Comparison of ENCODE assay signal across 8 mouse cellular contexts in genomic region chr12:100187013-100187755, GRCm38 (mm10). TPM values are rescaled to one million over a fixed set of nuclear protein-coding genes. Genes with fewer than 3 reads are reported as not detected.
DNase-seq lines count a peak whose midpoint lies in the region; ATAC-seq and TF ChIP-seq lines count a peak whose summit lies in the region.

No protein-coding gene starts in this region.

- in situ Hi-C loops in ES-E14 (cut with MboI; ENCODE audit: low sequenced_read_pairs in 2 of 2, unreplicated experiment in 2 of 2) = no loop called here

- peak overlapping the region; percentile 81 to 93 for H3K4me3 ChIP-seq in ES-E14 (ENCODE audit: insufficient read depth in 1 of 2, low read depth in 1 of 2, low read length in 2 of 2, poor library complexity in 1 of 2, severe bottlenecking in 1 of 2)
- peak overlapping the region; percentile 59 for H3K4me3 ChIP-seq in forebrain, embryonic 15.5 days
- H3K4me3 ChIP-seq in layer of hippocampus, adult 2 months = peak overlapping the region; percentile 70
- peak overlapping the region; percentile 63 for H3K4me3 ChIP-seq in lung, embryonic 14.5 days (ENCODE audit: low read depth, low read length)
- H3K4me3 ChIP-seq in olfactory bulb, adult 2 months (ENCODE audit: insufficient read depth, low read depth, low read length) = peak overlapping the region; percentile 84
- H3K4me3 ChIP-seq in thymus, adult 2 months (ENCODE audit: control insufficient read depth, insufficient read depth, low read length) = peak overlapping the region; percentile 88

- 0 out of 2 replicates have a peak, but pooled peaks have one; percentile 54 for TF ChIP-seq POLR2A in olfactory bulb, adult 2 months (IDR thresholded peaks at IDR 0.05; ENCODE audit: insufficient read depth, low read depth, low read length)
- peak; percentile 78 for TF ChIP-seq POLR2A in thymus, adult 2 months (IDR thresholded peaks at IDR 0.05; ENCODE audit: control insufficient read depth, extremely low read depth, insufficient read depth, low read length, poor library complexity)

- peak; percentile 95 for DNase-seq in ES-E14 (ENCODE audit: low read depth, low spot score)
- peak; percentile 100 for DNase-seq in cerebellum, adult 11-12 months
- DNase-seq in heart, postnatal 25 days (ENCODE audit: low spot score) = peak; percentile 99
- DNase-seq in layer of hippocampus, adult 2 months (ENCODE audit: low spot score in 2 of 2) = peak; percentile 100
- peak; percentile 99 for DNase-seq in lung, embryonic 14.5 days
- DNase-seq in thymus, adult 2 months = peak; percentile 97

- no peak; the same call in 1 of the 2 replicates for TF ChIP-seq CTCF in layer of hippocampus, adult 2 months (conservative IDR thresholded peaks at IDR 0.05)
- no peak for TF ChIP-seq CTCF in lung, embryonic 14.5 days (IDR thresholded peaks at IDR 0.05; ENCODE audit: low read depth)
- TF ChIP-seq CTCF in olfactory bulb, adult 2 months (IDR thresholded peaks at IDR 0.05; ENCODE audit: insufficient read depth, low read depth, low read length) = no peak
- TF ChIP-seq CTCF in thymus, adult 2 months (IDR thresholded peaks at IDR 0.05; ENCODE audit: borderline replicate concordance, control insufficient read depth, extremely low read depth, insufficient read depth, low read length, poor library complexity) = peak; percentile 53; the same call in 1 of the 2 replicates

- H3K36me3 ChIP-seq in ES-E14 (ENCODE audit: control insufficient read depth, insufficient read depth, low read length, poor library complexity, severe bottlenecking) = no peaks in the 10 kb centered on the region
- no peaks in the 10 kb centered on the region for H3K36me3 ChIP-seq in forebrain, embryonic 15.5 days
- no peaks in the 10 kb centered on the region for H3K36me3 ChIP-seq in lung, embryonic 14.5 days (ENCODE audit: insufficient read depth)
- H3K36me3 ChIP-seq in thymus, adult 2 months (ENCODE audit: control insufficient read depth, insufficient read depth, low read length) = no peaks in the 10 kb centered on the region

- ATAC-seq in forebrain, embryonic 15.5 days (replicated peaks) = peak; percentile 99
- ATAC-seq in lung, embryonic 14.5 days (ENCODE audit: insufficient read depth) = peak; percentile 100

- peak overlapping the region; percentile 93 for H3K9ac ChIP-seq in ES-E14 (ENCODE audit: insufficient read depth, low read depth, low read length, poor library complexity, severe bottlenecking)
- peak overlapping the region; percentile 87 for H3K9ac ChIP-seq in forebrain, embryonic 15.5 days (replicated peaks)
- peak overlapping the region; percentile 86 for H3K9ac ChIP-seq in lung, embryonic 14.5 days

- peaks cover 0 to 5% of the 10 kb centered on the region in 2 experiments; a peak in 1 of 4 replicates for H3K4me1 ChIP-seq in ES-E14 (ENCODE audit: control insufficient read depth in 2 of 2, insufficient read depth in 2 of 2, low read length in 2 of 2, poor library complexity in 1 of 2)
- peaks cover 17% of the 10 kb centered on the region for H3K4me1 ChIP-seq in forebrain, embryonic 15.5 days
- H3K4me1 ChIP-seq in lung, embryonic 14.5 days (ENCODE audit: insufficient read depth) = peaks cover 8% of the 10 kb centered on the region; the same call in 1 of the 2 replicates
- no peaks in the 10 kb centered on the region; the same call in 1 of the 2 replicates for H3K4me1 ChIP-seq in olfactory bulb, adult 2 months (ENCODE audit: control insufficient read depth, insufficient read depth, low read length)
- peaks cover 2% of the 10 kb centered on the region; the same call in 1 of the 2 replicates for H3K4me1 ChIP-seq in thymus, adult 2 months (replicated peaks; ENCODE audit: control insufficient read depth, insufficient read depth, low read length)

- WGBS in forebrain, embryonic 15.5 days = under 1% methylated on average over 52 of the region's 52 CpGs
- WGBS in lung, embryonic 14.5 days = under 1% methylated on average over 52 of the region's 52 CpGs
- under 1% methylated on average over 52 of the region's 52 CpGs for WGBS in olfactory bulb, adult 2 months
- WGBS in thymus, adult 2 months = under 1% methylated on average over 52 of the region's 52 CpGs

- H3K9me3 ChIP-seq in ES-E14 (ENCODE audit: control insufficient read depth, insufficient read depth, low read depth, low read length) = no peaks in the 10 kb centered on the region
- no peaks in the 10 kb centered on the region for H3K9me3 ChIP-seq in forebrain, embryonic 15.5 days
- H3K9me3 ChIP-seq in lung, embryonic 14.5 days (ENCODE audit: low read depth, low read length) = no peaks in the 10 kb centered on the region

- H3K27me3 ChIP-seq in forebrain, embryonic 15.5 days = no peaks in the 10 kb centered on the region
- H3K27me3 ChIP-seq in lung, embryonic 14.5 days (ENCODE audit: insufficient read depth, low read length) = no peaks in the 10 kb centered on the region
- H3K27me3 ChIP-seq in thymus, adult 2 months (ENCODE audit: control insufficient read depth, insufficient read depth, low read length) = no peaks in the 10 kb centered on the region

- intact Hi-C loops in heart, postnatal 25 days (cut with DNase I) = loop anchor here (2.0 to 5.0 kb wide), 2 partner anchors 28 to 335 kb away; partner anchors contain the start of genes Nrde2 and Ttc7b

- peak overlapping the region; percentile 86 for H3K27ac ChIP-seq in ES-E14 (ENCODE audit: insufficient read depth, low read depth, low read length, poor library complexity, severe bottlenecking)
- H3K27ac ChIP-seq in forebrain, embryonic 15.5 days (replicated peaks) = peak overlapping the region; percentile 99
- H3K27ac ChIP-seq in layer of hippocampus, adult 2 months = peak overlapping the region; percentile 100
- H3K27ac ChIP-seq in lung, embryonic 14.5 days (ENCODE audit: low read depth) = peak overlapping the region; percentile 99
- peak overlapping the region; percentile 99 for H3K27ac ChIP-seq in olfactory bulb, adult 2 months (ENCODE audit: insufficient read depth, low read depth, low read length)
- H3K27ac ChIP-seq in thymus, adult 2 months (ENCODE audit: control insufficient read depth, insufficient read depth, low read length) = peak overlapping the region; percentile 78

- peak overlapping the region; percentile 75 for H3K4me2 ChIP-seq in forebrain, embryonic 15.5 days (replicated peaks)
- H3K4me2 ChIP-seq in lung, embryonic 14.5 days = peak overlapping the region; percentile 90

TF ChIP-seq in ES-E14, 5 proteins besides CTCF, POLR2A, EP300 and RAD21:
- no peak; the same call in 1 of the 2 replicates for TF ChIP-seq ZNF384 (IDR thresholded peaks at IDR 0.05; ENCODE audit: low read depth, low read length)
- 0 out of 2 replicates have a peak, but pooled peaks have one; percentile 43 for TF ChIP-seq CHD2 (IDR thresholded peaks at IDR 0.05; ENCODE audit: low read depth, low read length)
- TF ChIP-seq HCFC1 (IDR thresholded peaks at IDR 0.05; ENCODE audit: borderline replicate concordance, insufficient read depth, low read length) = peak; percentile 68; the same call in 1 of the 2 replicates
- 0 out of 2 replicates have a peak, but pooled peaks have one; percentile 28 for TF ChIP-seq MAFK (IDR thresholded peaks at IDR 0.05; ENCODE audit: insufficient read depth, low read depth, low read length)
- no peak for TF ChIP-seq ZC3H11A (IDR thresholded peaks at IDR 0.05; ENCODE audit: borderline replicate concordance, low read depth, low read length)

RNA-seq across cellular contexts. Expression of gene Calm1, which starts 12.1 kb away (rescaled TPM):
- total RNA-seq in ES-E14 (2012; rRNA removed) = 416 and 537 TPM in 2 replicates
- polyA plus RNA-seq in forebrain, embryonic 15.5 days (2015; fragmentation: Nextera tagmentation; extraction: Ambion mirVana) = 2,112 and 2,174 TPM in 2 replicates
- 100 to 1,000 TPM; 264 to 282 TPM for total RNA-seq in heart, postnatal 25 days (2021)
- 1,000 to 10,000 TPM; 2,009 to 2,049 TPM for total RNA-seq in layer of hippocampus, adult 2 months (2021)
- 1,610 and 1,758 TPM in 2 replicates for polyA plus RNA-seq in lung, embryonic 14.5 days (2014; fragmentation: Nextera tagmentation; extraction: Ambion mirVana)
- polyA plus RNA-seq in olfactory bulb, adult 2 months (2012; ENCODE audit: insufficient read depth, insufficient read length, low replicate concordance, missing spikeins) = 446 and 787 TPM in 2 replicates
- polyA plus RNA-seq in thymus, adult 2 months (2012; rRNA removed) = 511 and 554 TPM in 2 replicates

RNA-seq across cellular contexts. Expression of gene Nrde2, which starts 27.7 kb away (rescaled TPM):
- total RNA-seq in ES-E14 (2012; rRNA removed) = 36.4 and 41.8 TPM in 2 replicates
- 16.5 and 16.6 TPM in 2 replicates for polyA plus RNA-seq in forebrain, embryonic 15.5 days (2015; fragmentation: Nextera tagmentation; extraction: Ambion mirVana)
- 10 to 100 TPM in 1 of 2 experiments, 1 to 10 TPM in 1; 10.0 to 12.7 TPM for total RNA-seq in heart, postnatal 25 days (2021)
- total RNA-seq in layer of hippocampus, adult 2 months (2021) = 10 to 100 TPM; 23.8 to 24.3 TPM
- polyA plus RNA-seq in lung, embryonic 14.5 days (2014; fragmentation: Nextera tagmentation; extraction: Ambion mirVana) = 14.5 and 16.7 TPM in 2 replicates
- polyA plus RNA-seq in olfactory bulb, adult 2 months (2012; ENCODE audit: insufficient read depth, insufficient read length, low replicate concordance, missing spikeins) = not detected in 2 replicates
- 19.0 and 23.0 TPM in 2 replicates for polyA plus RNA-seq in thymus, adult 2 months (2012; rRNA removed)

Comparison
In these comparisons a context has a peak if more than half of its experiments do, and no peak if none do; other contexts are left out.
1. Peak in every context shown above with its lines: DNase-seq, ATAC-seq, H3K4me3 ChIP-seq and H3K27ac ChIP-seq.